Mouse (Mus musculus): ENCODE measurements around the gene Fmo2.

Gene Fmo2

DNA sequence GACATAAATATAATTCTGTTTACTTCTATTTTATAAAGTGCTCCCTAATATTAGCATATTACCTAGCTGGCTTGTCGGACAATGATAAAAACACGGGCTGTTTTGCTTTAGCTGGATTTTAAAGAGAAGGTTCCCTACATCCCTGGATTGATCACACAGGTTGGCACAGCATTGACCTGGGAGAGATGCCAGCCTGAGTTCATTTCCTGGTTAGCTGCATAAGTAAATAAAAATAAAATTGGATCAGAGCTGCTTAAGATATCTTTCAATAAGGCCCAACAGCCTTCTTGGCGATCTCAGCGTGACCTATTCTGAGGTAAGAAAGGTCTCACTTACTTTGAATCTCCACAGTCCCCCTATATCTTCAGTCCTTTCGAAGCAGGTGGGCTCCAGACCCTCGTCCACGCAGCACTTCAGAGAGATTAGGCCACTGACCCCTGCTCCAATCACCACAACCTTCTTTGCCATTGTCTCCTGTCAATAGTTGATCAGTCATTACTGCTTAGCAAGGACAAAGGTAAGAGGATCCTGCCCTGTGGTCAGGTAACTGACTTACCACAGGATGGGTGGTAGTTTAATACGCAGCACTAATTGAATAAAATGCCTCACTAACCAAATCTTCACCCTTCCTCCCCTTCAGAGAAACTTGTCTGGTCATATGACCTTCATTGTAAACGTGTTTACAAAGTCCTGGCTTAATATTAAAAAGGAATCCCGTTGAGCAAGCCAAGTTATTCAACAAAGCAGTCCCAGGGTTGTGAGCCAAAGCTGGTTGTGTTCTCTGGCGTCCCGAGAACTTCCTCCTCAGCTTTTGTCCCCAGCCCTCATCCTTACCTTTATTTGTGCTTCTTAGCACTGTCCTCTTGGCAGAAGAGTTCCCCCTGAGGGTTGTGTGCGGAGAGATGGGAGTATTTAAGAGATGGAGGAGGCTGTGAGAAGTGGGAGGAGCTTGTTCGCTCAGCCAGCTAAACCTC is at the start of gene Fmo2:
Gene Fmo2, minus strand, starts transcription at position 889 of the 974 bp plus-strand sequence.
- DNase-seq: no peak

DNA sequence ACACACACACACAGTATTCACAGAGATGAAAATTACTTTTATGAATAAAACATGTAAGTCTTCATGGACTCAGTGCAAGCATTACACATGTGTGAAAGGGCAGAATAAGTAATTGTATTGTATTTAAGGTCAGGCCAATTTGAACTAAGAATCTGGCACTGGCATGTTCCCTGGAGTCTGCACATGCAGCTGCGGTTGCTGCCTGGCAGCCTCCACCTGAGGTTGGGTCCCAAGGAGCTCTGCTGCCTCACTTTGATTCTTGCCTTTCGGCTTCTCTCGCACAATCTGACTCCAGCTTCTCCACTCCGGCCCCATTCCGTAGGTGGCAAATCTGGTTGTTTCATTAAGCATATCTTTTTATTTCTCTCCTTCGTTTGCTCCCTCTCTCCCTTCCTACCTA is 49.4 kb upstream of the Fmo2 start:
- no peak for DNase-seq

GRCm38 (mm10) chr1:162946837-162947558 is 48.5 kb upstream of the Fmo2 start:
- DNase-seq: no peak

- DNase-seq: no peak
These were observed 45.2 kb upstream of the Fmo2 start for GRCm38 (mm10) chr1:162943700-162944099.

GRCm38 (mm10) chr1:162938696-162939351 is 40.3 kb upstream of the Fmo2 start:
- no peak for DNase-seq

DNA sequence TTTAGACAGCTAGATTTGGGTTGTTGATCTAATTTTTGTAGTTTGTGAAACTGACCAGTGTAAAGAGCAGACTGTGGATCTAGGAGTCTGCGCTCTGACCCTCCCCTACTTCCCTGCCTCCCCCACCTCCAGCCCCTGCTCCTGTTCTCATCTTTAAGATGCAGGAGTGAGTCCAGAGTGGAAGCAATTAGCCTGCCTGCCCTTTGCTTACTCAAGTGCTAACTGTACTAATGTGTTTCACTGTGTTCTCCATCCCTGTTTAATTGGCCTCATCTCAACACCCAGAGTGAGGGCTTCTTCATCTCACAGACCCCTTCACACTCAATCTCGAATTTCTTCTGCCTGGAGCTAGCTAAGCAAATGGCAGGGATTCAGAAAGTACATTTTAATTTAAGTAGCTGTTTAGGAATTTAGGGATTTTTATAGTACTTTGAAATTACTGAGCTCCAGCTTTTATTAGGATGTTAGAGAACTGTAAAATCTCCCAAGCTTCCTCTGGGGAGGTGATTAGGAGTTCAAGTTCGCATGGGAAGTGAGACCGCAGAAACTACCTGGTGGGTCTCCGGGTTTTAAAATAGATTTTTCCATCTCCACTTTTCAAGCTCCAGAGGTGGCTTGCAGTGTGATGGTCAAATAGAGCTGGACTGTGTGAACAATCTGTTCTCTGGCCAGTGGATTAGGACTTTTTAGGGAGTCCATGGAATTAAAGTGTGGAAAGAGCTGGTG is 39.6 kb upstream of the Fmo2 start:
- no peak for DNase-seq

DNA sequence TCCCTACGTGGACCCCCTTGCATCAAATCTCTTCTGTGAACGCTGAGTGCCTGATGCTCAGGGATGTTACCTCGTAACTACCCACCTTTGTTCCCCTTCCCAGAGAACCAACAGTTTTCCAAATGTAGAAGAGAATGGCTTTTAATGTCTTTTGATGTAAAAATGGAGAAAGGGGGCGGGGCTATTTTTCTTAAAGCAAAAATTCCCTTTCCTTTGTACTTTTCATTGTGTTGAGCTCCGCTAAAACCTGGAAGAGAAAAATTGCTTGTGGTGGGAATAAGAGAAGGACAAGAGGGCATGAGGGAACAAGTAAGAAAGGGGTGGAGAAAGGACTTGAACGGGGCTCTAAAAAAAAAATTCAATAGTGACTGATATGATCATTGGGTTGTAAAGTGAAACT is 38.9 kb upstream of the Fmo2 start, which contains the start of gene Fmo6:
Gene Fmo6, minus strand, starts transcription at position 101 of the 400 bp plus-strand sequence.
- no peak for DNase-seq

DNA sequence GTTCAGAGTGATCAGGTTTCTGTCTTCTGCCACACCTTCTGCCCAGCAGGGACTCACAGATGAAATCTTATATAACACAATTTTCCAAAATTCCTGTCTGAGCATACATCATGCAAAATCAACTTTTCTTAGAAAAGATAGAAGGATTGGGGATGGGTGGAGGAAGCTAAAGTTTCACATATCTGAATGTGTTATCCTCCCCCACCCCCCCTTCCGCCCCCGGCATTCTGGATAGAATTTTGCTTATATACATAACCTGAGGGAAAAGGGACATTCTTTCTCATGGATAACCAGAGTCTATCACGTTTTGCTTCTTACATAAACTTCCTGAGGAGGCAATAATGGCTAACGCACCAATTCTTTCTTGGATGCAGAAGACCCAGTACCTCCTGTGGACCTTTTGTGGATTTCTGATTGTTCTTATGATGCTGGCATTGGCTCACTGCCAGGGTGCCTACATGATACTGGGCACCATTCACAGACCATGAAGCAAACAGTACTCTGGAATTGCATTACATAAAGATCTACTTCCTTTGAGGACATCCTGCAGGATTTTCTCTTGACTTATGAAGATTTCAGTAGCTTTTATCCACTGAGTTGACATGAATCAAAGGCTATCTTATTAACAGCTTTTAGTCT is 36.0 kb upstream of the Fmo2 start:
- no peak for DNase-seq

- DNase-seq: no peak
These were observed 33.9 kb upstream of the Fmo2 start for GRCm38 (mm10) chr1:162932386-162932785.

DNA sequence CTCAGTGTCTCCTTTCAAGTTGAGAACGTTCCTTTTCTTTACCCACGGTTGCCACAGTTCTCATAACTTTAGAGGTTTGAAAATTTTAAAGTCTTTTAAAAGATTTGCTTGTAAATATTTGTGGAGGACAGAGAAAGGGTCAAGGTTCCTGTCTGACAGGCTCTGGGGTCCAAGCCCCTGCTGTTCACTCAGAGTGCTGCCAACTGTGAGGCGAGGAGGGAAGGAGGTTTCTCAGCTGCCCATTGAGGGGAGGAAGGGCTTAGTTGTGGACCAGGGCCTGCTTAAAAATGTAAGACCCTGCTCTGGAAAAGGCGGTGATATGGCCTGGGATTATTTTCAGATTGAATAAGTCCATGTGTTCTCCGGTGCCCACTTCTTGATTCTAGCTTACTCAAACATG is 33.4 kb upstream of the Fmo2 start:
- DNase-seq: no peak

- DNase-seq: no peak
These were observed 32.9 kb upstream of the Fmo2 start for GRCm38 (mm10) chr1:162931310-162931875.

- DNase-seq: no peak
These were observed 32.1 kb upstream of the Fmo2 start for GRCm38 (mm10) chr1:162930631-162931030.

- DNase-seq: no peak
These were observed 30.6 kb upstream of the Fmo2 start for GRCm38 (mm10) chr1:162929146-162929545.

- no peak for DNase-seq
These were observed 26.6 kb upstream of the Fmo2 start for GRCm38 (mm10) chr1:162925121-162925520.

- DNase-seq: no peak
These were observed 18.1 kb upstream of the Fmo2 start for GRCm38 (mm10) chr1:162916661-162917060.

GRCm38 (mm10) chr1:162914932-162915556 is 16.5 kb upstream of the Fmo2 start:
- no peak for DNase-seq

- DNase-seq: no peak
These were observed 13.6 kb upstream of the Fmo2 start for GRCm38 (mm10) chr1:162912085-162912484.

GRCm38 (mm10) chr1:162901879-162902278 is 3.4 kb upstream of the Fmo2 start:
- no peak for DNase-seq

DNA sequence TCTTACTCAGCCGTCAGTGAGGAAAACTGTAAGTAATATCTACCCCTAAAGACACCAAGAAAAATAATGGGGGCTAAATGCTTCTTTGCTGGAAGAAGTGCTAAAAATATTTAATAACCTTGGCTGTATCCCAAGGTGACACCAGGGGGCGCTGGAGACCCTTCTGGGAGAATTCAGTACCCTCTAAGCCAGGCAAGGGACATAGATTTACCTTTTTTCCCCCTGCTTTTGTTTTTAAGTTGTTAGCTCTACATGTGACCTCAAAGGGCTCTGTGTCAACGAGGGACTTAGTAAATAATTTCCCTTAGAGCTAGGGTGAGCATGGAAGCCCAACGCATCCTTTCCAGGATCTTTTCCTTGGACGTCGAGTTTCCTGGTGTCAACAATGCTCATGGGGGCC is 2.6 kb downstream of the Fmo2 start:
- no peak for DNase-seq

DNA sequence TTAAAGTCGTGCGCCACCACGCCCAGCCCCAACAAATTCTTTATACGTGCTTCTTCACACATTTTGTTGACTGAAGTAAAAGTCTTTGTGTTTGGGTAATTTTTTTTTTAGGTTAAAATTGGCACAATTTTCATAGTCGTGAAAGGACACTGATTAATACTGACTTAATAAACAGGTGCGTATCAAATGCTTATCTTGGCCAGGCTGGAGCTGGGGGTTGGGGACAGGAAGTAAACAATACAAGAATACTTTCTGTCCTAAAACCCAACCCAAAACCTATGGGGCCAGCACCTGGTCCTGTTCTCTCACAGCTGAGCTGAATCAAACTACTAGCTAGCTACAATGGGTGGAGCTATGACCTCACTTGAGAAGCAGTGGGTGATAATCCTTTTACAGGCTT is 5.5 kb downstream of the Fmo2 start:
- DNase-seq: no peak

DNA sequence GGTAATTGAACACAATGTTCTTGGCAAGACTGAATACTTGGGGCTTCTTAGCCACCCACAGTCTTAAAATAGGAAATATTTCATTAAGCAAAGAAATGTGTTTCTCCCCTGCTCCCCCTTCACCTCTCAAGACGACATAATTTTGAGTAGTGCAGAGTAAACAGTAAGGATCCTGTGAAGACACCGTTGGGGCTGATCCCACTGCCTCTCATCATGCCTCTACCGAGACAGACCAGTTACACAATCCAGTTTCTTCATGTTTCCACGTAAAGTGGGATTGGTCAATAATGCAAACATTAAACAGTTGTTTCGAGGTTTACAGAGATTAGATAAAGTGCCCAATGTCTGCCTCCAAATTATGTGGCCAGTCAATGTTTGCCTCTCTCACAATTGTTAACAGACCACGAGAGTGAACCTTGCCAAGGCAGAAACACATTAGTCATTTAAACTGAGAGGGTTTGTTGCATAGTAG is 6.5 kb downstream of the Fmo2 start:
- DNase-seq: no peak
